Mouse (Mus musculus) 3134 (cell line): ENCODE measurements around the gene Supt3.
A peak's percentile ranks its signal among the peaks of the same experiment; 100 is the strongest.

Experiments used
- DNase-seq: peaks from one replicate; pipeline ENCODE4 v3.0.0-alpha.2; 2011; ENCODE audit warnings: low spot score; ENCODE audit not compliant: insufficient read length; ENCODE audit errors: extremely low read depth

Supt3 gene

GRCm38 (mm10) chr17:44956671-44957070, 179.7 kb downstream of the Supt3 start:
- DNase-seq: no peak

- DNase-seq: no peak
Observed at GRCm38 (mm10) chr17:44963051-44963798, 186.3 kb downstream of the Supt3 start.

GRCm38 (mm10) chr17:44967186-44967585, 190.2 kb downstream of the Supt3 start:
- no peak for DNase-seq

- DNase-seq: no peak
Observed at GRCm38 (mm10) chr17:44970255-44970654, 193.3 kb downstream of the Supt3 start.

- DNase-seq: no peak
Observed at GRCm38 (mm10) chr17:44973489-44973888, 196.5 kb downstream of the Supt3 start.

GRCm38 (mm10) chr17:44977690-44978089, 200.7 kb downstream of the Supt3 start:
- no peak for DNase-seq

GRCm38 (mm10) chr17:44987964-44988363, 211.0 kb downstream of the Supt3 start:
- DNase-seq: no peak

- no peak for DNase-seq
Observed at GRCm38 (mm10) chr17:45003311-45003710, 226.4 kb downstream of the Supt3 start.

GRCm38 (mm10) chr17:45004477-45005170, 227.7 kb downstream of the Supt3 start:
- DNase-seq: no peak

- DNase-seq: no peak
Observed at GRCm38 (mm10) chr17:45007461-45007860, 230.5 kb downstream of the Supt3 start.

GRCm38 (mm10) chr17:45008663-45009062, 231.7 kb downstream of the Supt3 start:
- no peak for DNase-seq

- no peak for DNase-seq
Observed at GRCm38 (mm10) chr17:45010409-45010808, 233.5 kb downstream of the Supt3 start.

- DNase-seq: no peak
Observed at GRCm38 (mm10) chr17:45016746-45017145, 239.8 kb downstream of the Supt3 start.

- DNase-seq: peak; percentile 24
Observed at GRCm38 (mm10) chr17:45020155-45020930, 243.4 kb downstream of the Supt3 start.

- DNase-seq: no peak
Observed at GRCm38 (mm10) chr17:45028441-45028840, 251.5 kb downstream of the Supt3 start.

GRCm38 (mm10) chr17:45029106-45029505, 252.2 kb downstream of the Supt3 start:
- DNase-seq: no peak

- no peak for DNase-seq
Observed at GRCm38 (mm10) chr17:45032209-45032608, 255.3 kb downstream of the Supt3 start.

- DNase-seq: no peak
Observed at GRCm38 (mm10) chr17:45033617-45034016, 256.7 kb downstream of the Supt3 start.

GRCm38 (mm10) chr17:45041084-45041483, 264.1 kb downstream of the Supt3 start:
- no peak for DNase-seq

GRCm38 (mm10) chr17:45045804-45046203, 268.9 kb downstream of the Supt3 start:
- DNase-seq: no peak

GRCm38 (mm10) chr17:45046583-45046982, 269.6 kb downstream of the Supt3 start:
- no peak for DNase-seq
